Mouse (Mus musculus) heart, postnatal 25 days (tissue): ENCODE measurements around the gene Olfr1034. TPM values are rescaled to one million over a fixed set of nuclear protein-coding genes. Genes with fewer than 3 reads are reported as not detected.
A peak's percentile ranks its signal among the peaks of the same experiment; 100 is the strongest.
"Not testable (repeated sequence)": the region's sequence is repeated elsewhere in the genome, so short reads cannot be mapped to it uniquely, and the experiment has no call there.

ENCODE experiments used
- DNase-seq: peaks from one replicate; pipeline ENCODE4 v3.0.0; 2022; ENCODE audit warnings: low spot score
- intact Hi-C: fragments of 180-260 bp; cut with DNase I; formaldehyde crosslinking; loops from one replicate; pipeline ENCODE4 v1.15.1; 2025
- total RNA-seq, 2 experiments: library from RNA; stranded (reverse); gene quantifications; 2 replicates each; pipeline ENCODE4 v1.2.3; 2021

Gene Olfr1034
- total RNA-seq: under 1 TPM; 0.14 to 0.16 TPM

DNA sequence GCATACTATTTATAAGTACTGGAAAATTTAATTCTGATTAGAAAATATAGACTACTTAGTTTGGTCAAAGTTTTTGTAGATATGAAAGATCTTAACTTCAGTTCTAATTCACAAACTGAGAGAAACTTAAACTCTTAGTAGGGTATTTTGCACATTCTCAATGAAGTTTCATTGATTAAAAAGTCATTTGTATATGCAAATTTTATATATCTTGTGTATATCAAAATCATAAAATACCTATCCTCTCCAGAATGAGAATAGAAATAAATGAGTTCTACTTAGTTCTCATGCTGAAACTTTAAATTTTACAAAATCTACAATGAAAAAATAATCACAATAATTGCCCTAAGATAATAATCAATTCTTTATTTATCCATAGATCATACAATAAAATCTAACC, at the start of gene Olfr1034:
Gene Olfr1034, plus strand, starts transcription at position 301 of the 400 bp plus-strand sequence.
- intact Hi-C loops: no loop called here
- no peak for DNase-seq

GRCm38 (mm10) chr2:86005240-86005639, 40.4 kb upstream of the Olfr1034 start, which contains the start of gene Olfr1032:
Olfr1032 (plus strand) TSS chr2:86005540.
- DNase-seq: no peak
- intact Hi-C loops: no loop called here

GRCm38 (mm10) chr2:86020406-86020805, 25.3 kb upstream of the Olfr1034 start, which contains the start of gene Olfr1033:
Olfr1033 (plus strand) TSS chr2:86020633.
- DNase-seq: peak; percentile 12
- intact Hi-C loops: not testable (repeated sequence)

- DNase-seq, intact Hi-C loops: not testable (repeated sequence)
Observed at GRCm38 (mm10) chr2:86021518-86021917, 24.1 kb upstream of the Olfr1034 start.

DNA sequence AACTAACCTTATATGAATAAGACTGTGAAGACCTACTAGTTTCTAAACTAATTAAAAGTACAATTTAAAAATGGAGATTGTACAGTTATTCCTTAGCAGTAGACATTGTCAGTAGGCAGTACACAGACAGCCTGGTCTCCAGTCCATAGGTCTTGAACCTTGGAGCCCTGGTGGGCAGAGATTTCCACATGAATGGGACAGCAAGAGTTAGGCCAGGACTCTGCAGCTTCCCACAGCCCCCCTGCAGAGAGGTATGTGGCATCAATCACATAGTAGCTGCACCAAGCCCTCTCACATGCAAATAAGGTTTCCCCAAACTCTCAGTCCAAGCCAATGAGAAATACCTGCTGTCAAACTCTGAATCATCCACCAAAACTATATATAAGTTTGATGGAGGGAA, 5.1 kb downstream of the Olfr1034 start:
- intact Hi-C loops, DNase-seq: not testable (repeated sequence)

DNA sequence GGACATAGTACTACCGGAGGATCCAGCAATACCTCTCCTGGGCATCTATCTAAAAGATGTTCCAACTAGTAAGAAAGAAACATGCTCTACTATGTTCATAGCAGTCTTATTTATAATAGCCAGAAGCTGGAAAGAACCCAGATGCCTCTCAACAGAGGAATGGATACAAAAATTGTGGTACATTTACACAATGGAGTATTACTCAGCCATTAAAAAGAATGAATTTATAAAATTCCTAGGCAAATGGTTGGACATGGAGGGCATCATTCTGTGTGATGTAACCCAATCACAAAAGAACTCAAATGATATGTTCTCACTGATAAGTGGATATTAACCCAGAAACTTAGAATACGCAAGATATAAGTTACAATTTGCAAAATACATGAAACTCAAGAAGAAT, 18.1 kb downstream of the Olfr1034 start:
- intact Hi-C loops, DNase-seq: not testable (repeated sequence)

DNA sequence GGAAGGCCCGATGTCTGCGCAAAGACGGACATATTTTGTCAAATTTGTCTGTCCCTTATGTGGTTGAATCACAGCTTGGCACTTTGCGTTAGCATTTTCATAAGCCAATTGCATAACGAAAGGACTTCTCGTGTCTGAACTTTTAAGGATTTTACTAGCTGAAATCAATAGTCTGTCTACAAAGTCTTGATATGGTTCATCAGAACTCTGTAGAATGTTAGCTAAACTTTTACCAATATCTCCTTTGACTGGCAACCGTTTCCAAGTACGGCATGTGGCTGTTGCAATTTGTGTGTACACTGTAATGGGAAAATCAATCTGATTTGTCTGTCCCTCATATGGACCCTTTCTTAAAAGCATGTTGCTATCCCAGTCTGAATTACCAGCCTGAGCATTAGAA, 24.5 kb downstream of the Olfr1034 start:
- no peak for DNase-seq
- intact Hi-C loops: no loop called here

DNA sequence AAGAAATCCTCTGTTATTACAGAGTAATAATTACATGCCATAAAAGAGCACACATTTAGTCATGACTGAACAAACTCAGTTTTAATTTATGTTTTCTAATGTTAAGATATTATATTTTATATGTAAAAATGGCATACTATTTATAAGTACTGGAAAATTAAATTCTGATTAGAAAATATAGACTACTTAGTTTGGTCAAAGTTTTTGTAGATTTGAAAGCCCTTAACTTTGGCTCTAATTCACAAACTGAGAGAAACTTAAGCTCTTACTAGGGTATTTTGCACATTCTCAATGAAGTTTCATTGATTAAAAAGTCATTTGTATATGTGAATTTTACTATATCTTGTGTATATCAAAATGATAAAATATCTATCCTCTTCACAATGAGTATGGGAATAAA, 28.0 kb downstream of the Olfr1034 start, which contains the start of gene Olfr1036:
Gene Olfr1036, plus strand, starts transcription at position 301 of the 400 bp plus-strand sequence.
- DNase-seq, intact Hi-C loops: not testable (repeated sequence)

GRCm38 (mm10) chr2:86080478-86080877, 34.8 kb downstream of the Olfr1034 start:
- intact Hi-C loops, DNase-seq: not testable (repeated sequence)

GRCm38 (mm10) chr2:86087285-86087684, 41.6 kb downstream of the Olfr1034 start, which contains the start of gene Olfr1037:
Olfr1037 (minus strand) TSS chr2:86087385.
- intact Hi-C loops: no loop called here

More at GRCm38 (mm10) chr2:86087285-86087684, 41.6 kb downstream of the Olfr1034 start, which contains the start of gene Olfr1037:
- no peak for DNase-seq

Other genes with a start within 250 kb of the Olfr1034 start
- gene Olfr1016, start 243.3 kb upstream of the Olfr1034 start, total RNA-seq: not detected
- not detected for gene Olfr1018, start 227.4 kb upstream of the Olfr1034 start, total RNA-seq
- not detected for gene Olfr1019, start 200.4 kb upstream of the Olfr1034 start, total RNA-seq
- not detected for gene Olfr1020, start 198.8 kb upstream of the Olfr1034 start, total RNA-seq
- gene Olfr1022, start 177.3 kb upstream of the Olfr1034 start, total RNA-seq: not detected
- not detected for gene Olfr1023, start 160.2 kb upstream of the Olfr1034 start, total RNA-seq
- gene Olfr1024, start 140.8 kb upstream of the Olfr1034 start, total RNA-seq: not detected
- not detected for gene Olfr1025-ps1, start 130.7 kb upstream of the Olfr1034 start, total RNA-seq
- gene Olfr1026, start 124.3 kb upstream of the Olfr1034 start, total RNA-seq: not detected
- not detected for gene Olfr1028, start 95.4 kb upstream of the Olfr1034 start, total RNA-seq
- not detected for gene Olfr1029, start 72.0 kb upstream of the Olfr1034 start, total RNA-seq
- gene Olfr1030, start 66.6 kb upstream of the Olfr1034 start, total RNA-seq: not detected
- not detected for gene Olfr1031, start 55.6 kb upstream of the Olfr1034 start, total RNA-seq
- gene Olfr1032, start 40.3 kb upstream of the Olfr1034 start, total RNA-seq: not detected
- 1 to 10 TPM; 5.3 to 6.2 TPM for gene Olfr1033, start 25.2 kb upstream of the Olfr1034 start, total RNA-seq
- gene Olfr1036, start 28.1 kb downstream of the Olfr1034 start, total RNA-seq: not detected
- gene Olfr1037, start 41.5 kb downstream of the Olfr1034 start, total RNA-seq: not detected
- gene Olfr1039, start 90.1 kb downstream of the Olfr1034 start, total RNA-seq: not detected
- not detected for gene Olfr1040, start 100.9 kb downstream of the Olfr1034 start, total RNA-seq
- not detected for gene Olfr1042, start 116.0 kb downstream of the Olfr1034 start, total RNA-seq
- gene Olfr1043, start 121.7 kb downstream of the Olfr1034 start, total RNA-seq: not detected
- not detected for gene Olfr1044, start 132.0 kb downstream of the Olfr1034 start, total RNA-seq
- gene Olfr52, start 139.8 kb downstream of the Olfr1034 start, total RNA-seq: not detected
- gene Olfr1045, start 157.1 kb downstream of the Olfr1034 start, total RNA-seq: not detected
- gene Olfr1046, start 173.5 kb downstream of the Olfr1034 start, total RNA-seq: not detected
- not detected for gene Olfr1047, start 185.5 kb downstream of the Olfr1034 start, total RNA-seq
- not detected for gene Olfr1048, start 194.4 kb downstream of the Olfr1034 start, total RNA-seq
- gene Olfr1049, start 212.5 kb downstream of the Olfr1034 start, total RNA-seq: not detected
- not detected for gene Olfr1051, start 233.2 kb downstream of the Olfr1034 start, total RNA-seq
- gene Olfr1052, start 246.6 kb downstream of the Olfr1034 start, total RNA-seq: not detected